Mouse (Mus musculus): ENCODE data around the gene Nup210l. TPM values are rescaled to one million over a fixed set of nuclear protein-coding genes. Genes with fewer than 3 reads are reported as not detected.

The Nup210l gene
- polyA plus RNA-seq, 1 experiment = 0.56 TPM

- Histone ChIP-seq H3K36me3 (ENCODE audit: control insufficient read depth, insufficient read depth, low read length) (no peaks in the 10 kb centered on the region), H3K4me1 (ENCODE audit: control insufficient read depth, insufficient read depth, insufficient read length) (no peaks in the 10 kb centered on the region), H3K4me3 (ENCODE audit: extremely low read depth, insufficient read depth, insufficient read length) (no peak within 1 kb of the TSS), H3K27ac (ENCODE audit: insufficient read depth, low read length) (no peak within 1 kb of the TSS), H3K27me3 (ENCODE audit: control insufficient read depth, insufficient read depth, low read length) (no peaks in the 10 kb centered on the region)
- no peak for TF ChIP-seq POLR2A (IDR thresholded peaks at IDR 0.05; ENCODE audit: low read depth, low read length)
- no peak for TF ChIP-seq CTCF (IDR thresholded peaks at IDR 0.05; ENCODE audit: extremely low read depth, insufficient read depth, insufficient read length, insufficient replicate concordance)
- WGBS = 55% methylated on average over 4 of the region's 4 CpGs
- no peak for DNase-seq (ENCODE audit: low read depth in 1 of 2, low spot score in 2 of 2)
Measured at GRCm38 (mm10) chr3:90072294-90072693, 31.6 kb upstream of the Nup210l start, which contains the start of gene Tpm3. Gene Tpm3, plus strand, starts transcription at chr3:90072649.

GRCm38 (mm10) chr3:90076921-90077716 is 26.8 kb upstream of the Nup210l start:
- DNase-seq (ENCODE audit: low read depth in 1 of 2, low spot score in 2 of 2) = peak; percentile 72 to 77
- 40% methylated on average over 5 of the region's 5 CpGs for WGBS
- H3K27me3 ChIP-seq (ENCODE audit: control insufficient read depth, insufficient read depth, low read length) = no peaks in the 10 kb centered on the region
- H3K4me3 ChIP-seq (ENCODE audit: extremely low read depth, insufficient read depth, insufficient read length) = no peak overlapping the region
- TF ChIP-seq POLR2A (IDR thresholded peaks at IDR 0.05; ENCODE audit: low read depth, low read length) = no peak
- TF ChIP-seq CTCF (IDR thresholded peaks at IDR 0.05; ENCODE audit: extremely low read depth, insufficient read depth, insufficient read length, insufficient replicate concordance) = peak; percentile 50; the same call in 1 of the 2 replicates
- no peaks in the 10 kb centered on the region for H3K4me1 ChIP-seq (ENCODE audit: control insufficient read depth, insufficient read depth, insufficient read length)
- H3K36me3 ChIP-seq (ENCODE audit: control insufficient read depth, insufficient read depth, low read length) = no peaks in the 10 kb centered on the region
- H3K27ac ChIP-seq (ENCODE audit: insufficient read depth, low read length) = no peak overlapping the region

DNA sequence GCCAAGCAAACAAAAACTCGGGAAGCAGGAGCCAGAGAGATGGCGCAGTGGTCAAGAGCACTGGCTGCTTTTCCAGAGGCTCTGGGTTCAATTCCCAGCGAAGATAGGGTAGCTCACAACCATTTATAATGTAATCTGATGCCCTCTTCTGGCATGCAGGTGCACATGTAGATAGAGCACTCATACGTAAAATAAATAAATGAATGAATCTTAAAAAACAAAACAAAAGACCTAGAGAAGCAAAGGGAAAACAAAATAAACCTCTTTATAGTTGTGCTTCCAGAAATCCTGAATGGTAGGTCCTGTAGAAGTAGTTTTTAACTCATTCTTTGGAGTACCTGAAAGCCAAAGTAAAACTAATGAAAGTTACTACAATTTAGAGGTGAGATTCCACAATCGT is 25.7 kb upstream of the Nup210l start:
- no peak overlapping the region for H3K4me3 ChIP-seq (ENCODE audit: extremely low read depth, insufficient read depth, insufficient read length)
- no peaks in the 10 kb centered on the region for H3K36me3 ChIP-seq (ENCODE audit: control insufficient read depth, insufficient read depth, low read length)
- H3K4me1 ChIP-seq (ENCODE audit: control insufficient read depth, insufficient read depth, insufficient read length) = peaks cover 5% of the 10 kb centered on the region; the same call in 1 of the 2 replicates
- TF ChIP-seq CTCF (IDR thresholded peaks at IDR 0.05; ENCODE audit: extremely low read depth, insufficient read depth, insufficient read length, insufficient replicate concordance) (no peak), POLR2A (IDR thresholded peaks at IDR 0.05; ENCODE audit: low read depth, low read length) (no peak)
- no peak overlapping the region for H3K27ac ChIP-seq (ENCODE audit: insufficient read depth, low read length)
- 60% methylated on average over 5 of the region's 5 CpGs for WGBS
- H3K27me3 ChIP-seq (ENCODE audit: control insufficient read depth, insufficient read depth, low read length) = no peaks in the 10 kb centered on the region
- no peak for DNase-seq (ENCODE audit: low read depth in 1 of 2, low spot score in 2 of 2)

GRCm38 (mm10) chr3:90079133-90079762 is 24.7 kb upstream of the Nup210l start:
- H3K4me3 ChIP-seq (ENCODE audit: extremely low read depth, insufficient read depth, insufficient read length) = peak overlapping the region; percentile 83
- WGBS = under 1% methylated on average over 33 of the region's 33 CpGs

DNA sequence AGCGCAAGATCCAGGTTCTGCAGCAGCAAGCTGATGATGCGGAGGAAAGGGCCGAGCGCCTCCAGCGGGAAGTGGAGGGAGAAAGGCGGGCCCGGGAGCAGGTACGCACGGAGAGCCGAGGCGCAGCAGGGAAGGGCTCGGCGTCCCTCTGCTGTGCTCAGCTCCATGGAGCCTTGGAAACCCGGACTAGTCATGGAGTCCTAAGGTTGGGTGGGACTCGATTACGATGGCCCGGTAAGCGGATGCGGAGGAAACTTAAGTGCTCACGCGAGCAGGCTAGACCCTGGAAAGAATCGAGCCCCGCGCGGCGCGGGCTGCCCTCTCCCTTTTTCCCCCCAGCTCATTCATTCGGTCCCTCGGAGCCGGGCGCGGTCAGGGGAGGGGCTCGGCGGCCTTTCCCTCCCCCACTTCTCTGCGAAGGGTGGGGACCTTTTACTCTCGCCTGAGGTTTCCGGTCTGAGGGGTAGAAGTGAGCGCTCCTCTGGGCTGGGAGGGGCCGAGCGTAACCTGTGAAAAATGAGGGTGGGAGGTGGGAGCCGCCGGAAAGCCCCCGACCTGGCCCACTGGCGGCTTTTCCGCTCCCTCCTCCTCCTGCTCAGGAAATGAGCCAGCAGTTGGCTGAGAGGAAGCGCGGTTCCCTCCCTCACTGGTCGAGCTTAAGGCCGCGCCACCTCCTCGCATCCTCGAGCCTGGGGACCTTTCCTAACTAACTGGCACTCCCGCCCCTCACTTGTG is 24.0 kb upstream of the Nup210l start:
- DNase-seq (ENCODE audit: low read depth in 1 of 2, low spot score in 2 of 2) = peak; percentile 68 to 88
- Histone ChIP-seq H3K27me3 (ENCODE audit: control insufficient read depth, insufficient read depth, low read length) (no peaks in the 10 kb centered on the region), H3K27ac (ENCODE audit: insufficient read depth, low read length) (peak overlapping the region; percentile 97), H3K36me3 (ENCODE audit: control insufficient read depth, insufficient read depth, low read length) (no peaks in the 10 kb centered on the region), H3K4me3 (ENCODE audit: extremely low read depth, insufficient read depth, insufficient read length) (peak overlapping the region; percentile 83), H3K4me1 (ENCODE audit: control insufficient read depth, insufficient read depth, insufficient read length) (peaks cover 18% of the 10 kb centered on the region; the same call in 1 of the 2 replicates)
- TF ChIP-seq POLR2A (IDR thresholded peaks at IDR 0.05; ENCODE audit: low read depth, low read length) = peak; percentile 50
- TF ChIP-seq CTCF (IDR thresholded peaks at IDR 0.05; ENCODE audit: extremely low read depth, insufficient read depth, insufficient read length, insufficient replicate concordance) = no peak
- under 1% methylated on average over 53 of the region's 53 CpGs for WGBS

More at GRCm38 (mm10) chr3:90079133-90079762, 24.7 kb upstream of the Nup210l start:
- no peaks in the 10 kb centered on the region for H3K27me3 ChIP-seq (ENCODE audit: control insufficient read depth, insufficient read depth, low read length)
- no peaks in the 10 kb centered on the region for H3K36me3 ChIP-seq (ENCODE audit: control insufficient read depth, insufficient read depth, low read length)
- H3K4me1 ChIP-seq (ENCODE audit: control insufficient read depth, insufficient read depth, insufficient read length) = peaks cover 13% of the 10 kb centered on the region; the same call in 1 of the 2 replicates
- H3K27ac ChIP-seq (ENCODE audit: insufficient read depth, low read length) = peak overlapping the region; percentile 97
- TF ChIP-seq POLR2A (IDR thresholded peaks at IDR 0.05; ENCODE audit: low read depth, low read length) = no peak; the same call in 1 of the 2 replicates
- no peak for TF ChIP-seq CTCF (IDR thresholded peaks at IDR 0.05; ENCODE audit: extremely low read depth, insufficient read depth, insufficient read length, insufficient replicate concordance)
- DNase-seq (ENCODE audit: low read depth in 1 of 2, low spot score in 2 of 2) = peak; percentile 91 to 92

DNA sequence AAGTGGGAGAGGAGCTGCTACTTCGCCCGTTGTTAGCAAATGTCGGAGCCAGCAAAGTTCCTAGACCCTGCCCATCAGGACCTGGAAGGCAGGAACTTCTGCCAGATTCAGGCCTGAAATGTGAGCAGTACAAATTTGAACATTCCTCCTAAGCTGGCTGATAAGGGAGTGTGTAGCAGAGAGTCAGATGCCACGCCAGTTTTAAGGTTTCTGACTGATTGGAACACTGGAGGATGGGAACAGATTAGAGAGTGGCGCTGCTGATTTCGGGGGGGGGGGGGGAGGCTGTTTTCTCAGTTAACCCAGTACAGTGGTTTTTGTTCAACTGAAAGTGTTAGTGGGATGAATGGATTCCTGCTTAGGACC is 23.5 kb upstream of the Nup210l start:
- no peak for DNase-seq (ENCODE audit: low read depth in 1 of 2, low spot score in 2 of 2)
- Histone ChIP-seq H3K27ac (ENCODE audit: insufficient read depth, low read length) (peak overlapping the region; percentile 97), H3K27me3 (ENCODE audit: control insufficient read depth, insufficient read depth, low read length) (no peaks in the 10 kb centered on the region), H3K4me1 (ENCODE audit: control insufficient read depth, insufficient read depth, insufficient read length) (peaks cover 21% of the 10 kb centered on the region; the same call in 1 of the 2 replicates), H3K4me3 (ENCODE audit: extremely low read depth, insufficient read depth, insufficient read length) (peak overlapping the region; percentile 83), H3K36me3 (ENCODE audit: control insufficient read depth, insufficient read depth, low read length) (no peaks in the 10 kb centered on the region)
- 1% methylated on average over 6 of the region's 6 CpGs for WGBS
- TF ChIP-seq CTCF (IDR thresholded peaks at IDR 0.05; ENCODE audit: extremely low read depth, insufficient read depth, insufficient read length, insufficient replicate concordance) = no peak
- no peak for TF ChIP-seq POLR2A (IDR thresholded peaks at IDR 0.05; ENCODE audit: low read depth, low read length)

Measured in spleen, adult 2 months (tissue).